Mouse (Mus musculus) frontal cortex, postnatal 10 days (tissue): ENCODE results near the gene Lmo7.
A peak's percentile ranks its signal among the peaks of the same experiment; 100 is the strongest.

Experiments used
- DNase-seq, 2 experiments: peaks; one replicate each; pipeline ENCODE4 v3.0.0; 2022; ENCODE audit warnings: low spot score in 2 of 2, mixed read lengths in 1 of 2

Gene Lmo7

GRCm38 (mm10) chr14:101878346-101879049, 148.7 kb downstream of the Lmo7 start:
- no peak for DNase-seq

DNA sequence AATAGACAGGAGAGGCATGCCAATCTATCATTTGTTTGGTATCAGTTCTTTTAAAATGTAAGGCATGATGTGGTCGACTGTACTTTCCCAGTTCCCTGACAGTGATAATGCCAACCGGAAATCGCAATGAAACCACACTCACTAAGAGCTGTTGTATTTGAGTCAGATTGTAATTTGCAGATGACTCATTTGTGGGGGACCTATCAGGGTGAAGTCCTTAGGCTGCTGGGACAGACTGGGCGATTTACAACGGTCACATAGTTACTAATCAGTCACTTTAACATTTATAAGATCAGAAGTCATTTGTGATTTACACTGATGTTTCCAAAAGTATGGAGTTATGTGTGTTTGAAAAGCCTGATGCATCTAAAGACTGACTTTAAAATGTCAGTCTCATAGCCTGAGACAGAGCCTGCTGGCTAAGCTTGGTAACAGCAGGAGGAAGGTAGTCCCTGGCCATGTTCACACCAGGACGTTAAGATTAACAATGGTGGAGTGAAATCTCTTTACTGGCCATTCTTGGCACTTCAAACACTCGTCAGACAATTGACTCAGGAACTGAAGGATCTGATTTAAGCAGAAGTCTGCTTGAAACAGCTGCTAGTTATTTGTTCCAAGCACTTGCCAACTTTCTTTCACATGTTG, 149.4 kb downstream of the Lmo7 start:
- DNase-seq = no peak

- DNase-seq = no peak
These were observed 153.2 kb downstream of the Lmo7 start for GRCm38 (mm10) chr14:101882966-101883365.

DNA sequence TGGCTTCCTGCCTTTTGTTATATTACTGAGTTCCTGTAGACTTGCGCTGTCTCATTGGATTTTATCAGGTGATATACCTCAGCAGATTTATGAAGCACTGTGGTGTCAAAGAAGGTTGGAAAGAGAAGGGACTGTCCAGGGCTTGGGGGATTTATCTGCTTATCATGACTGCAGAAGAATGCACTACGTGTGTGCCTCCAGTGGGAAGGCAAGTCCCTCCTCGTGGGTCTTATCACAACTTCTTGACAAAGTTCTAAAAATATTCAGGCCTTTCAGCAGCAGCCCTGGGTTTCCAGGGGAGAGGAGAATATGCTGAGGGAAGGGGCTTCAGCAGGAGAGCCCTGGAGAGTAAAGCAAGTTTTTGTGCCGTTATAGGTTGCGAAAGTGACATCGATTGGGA, 154.0 kb downstream of the Lmo7 start:
- DNase-seq = no peak

- DNase-seq = no peak
These were observed 156.6 kb downstream of the Lmo7 start for GRCm38 (mm10) chr14:101886320-101886719.

DNA sequence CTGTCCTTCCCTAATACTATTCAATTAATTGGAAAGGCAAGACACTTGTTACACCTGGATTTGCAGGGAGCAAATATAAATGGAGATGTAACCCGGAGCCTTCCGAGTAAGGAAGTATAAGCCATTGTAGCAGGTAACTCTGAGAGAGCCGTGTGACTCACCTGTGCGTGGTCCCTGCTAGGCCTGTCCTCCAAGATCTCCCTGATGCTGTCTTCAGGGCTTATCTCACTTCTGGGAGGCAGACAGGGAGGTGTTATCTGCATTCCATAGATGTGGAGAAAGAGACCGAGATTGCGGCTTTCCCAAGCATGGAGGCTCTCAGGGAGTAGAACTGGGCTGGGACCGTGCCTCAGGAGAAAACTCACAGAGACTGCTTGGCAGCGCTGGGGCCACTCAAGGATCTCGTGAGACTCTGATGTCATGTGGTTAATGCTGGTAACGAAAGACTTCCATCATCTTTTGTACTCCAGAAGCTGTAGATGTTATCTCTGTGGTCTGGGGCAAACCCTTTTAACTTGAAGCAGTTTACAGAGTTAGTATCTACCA, 162.2 kb downstream of the Lmo7 start:
- no peak for DNase-seq

- DNase-seq = no peak
These were observed 162.7 kb downstream of the Lmo7 start for GRCm38 (mm10) chr14:101892496-101892895.

DNA sequence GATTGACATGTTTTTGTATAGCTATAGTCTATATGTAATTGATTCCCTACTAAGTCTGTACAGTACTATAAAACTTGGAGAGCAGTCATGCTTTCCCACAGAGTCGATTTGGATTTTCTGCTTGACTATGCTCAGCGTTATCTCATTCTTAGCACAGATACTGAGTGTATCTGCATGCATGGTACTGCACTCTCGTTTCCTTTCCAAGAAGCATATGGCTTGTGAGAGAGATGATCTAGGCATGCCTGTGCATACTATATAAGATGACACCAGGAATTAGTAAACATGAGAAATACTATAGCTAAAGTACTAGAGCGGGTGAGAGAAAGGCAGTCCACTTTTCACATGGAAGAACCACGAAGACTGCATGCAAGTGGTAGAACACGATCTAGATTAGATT, 163.5 kb downstream of the Lmo7 start:
- DNase-seq = no peak

DNA sequence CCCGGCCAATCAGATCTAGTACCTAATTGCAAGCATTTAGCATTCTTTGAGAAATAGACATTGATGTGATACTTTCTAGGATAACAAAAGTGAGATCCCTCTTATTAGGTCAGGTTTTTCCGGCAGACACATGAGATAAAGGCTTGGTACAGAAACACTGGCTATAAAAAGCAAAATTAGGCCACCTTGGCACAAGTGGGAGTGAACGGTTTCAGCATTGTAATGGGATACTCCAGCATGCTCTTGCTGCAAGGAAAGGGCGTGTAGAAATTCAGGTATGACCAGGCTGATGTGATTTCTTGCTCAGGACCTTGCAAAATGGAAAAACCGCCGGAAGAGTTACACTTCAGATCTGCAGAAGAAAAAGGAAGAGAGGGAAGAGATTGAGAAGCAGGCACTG, 168.5 kb downstream of the Lmo7 start:
- DNase-seq = no peak

- no peak for DNase-seq
These were observed 171.7 kb downstream of the Lmo7 start for GRCm38 (mm10) chr14:101901496-101901895.

- no peak for DNase-seq
These were observed 172.2 kb downstream of the Lmo7 start for GRCm38 (mm10) chr14:101901976-101902375.

GRCm38 (mm10) chr14:101903722-101904121, 174.0 kb downstream of the Lmo7 start:
- DNase-seq = no peak

DNA sequence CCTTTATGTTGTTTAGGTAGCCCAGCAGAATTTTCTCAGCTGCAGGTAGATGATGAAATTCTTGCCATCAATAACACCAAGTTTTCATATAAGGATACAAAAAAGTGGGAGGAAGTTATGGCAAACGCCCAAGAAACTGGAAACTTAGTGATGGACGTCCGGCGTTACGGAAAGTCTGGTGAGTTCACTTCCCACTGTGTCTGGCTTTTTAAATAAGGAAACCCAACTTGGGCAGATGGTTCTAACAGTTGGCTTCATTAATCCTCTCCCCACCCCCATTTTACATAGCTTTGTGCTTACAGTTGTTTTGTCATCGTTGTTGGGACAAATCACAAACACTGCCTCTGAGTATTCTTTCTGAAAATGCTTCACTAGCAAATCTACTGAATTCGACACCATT, 182.2 kb downstream of the Lmo7 start:
- DNase-seq = no peak

GRCm38 (mm10) chr14:101912392-101912791, 182.6 kb downstream of the Lmo7 start:
- no peak for DNase-seq

DNA sequence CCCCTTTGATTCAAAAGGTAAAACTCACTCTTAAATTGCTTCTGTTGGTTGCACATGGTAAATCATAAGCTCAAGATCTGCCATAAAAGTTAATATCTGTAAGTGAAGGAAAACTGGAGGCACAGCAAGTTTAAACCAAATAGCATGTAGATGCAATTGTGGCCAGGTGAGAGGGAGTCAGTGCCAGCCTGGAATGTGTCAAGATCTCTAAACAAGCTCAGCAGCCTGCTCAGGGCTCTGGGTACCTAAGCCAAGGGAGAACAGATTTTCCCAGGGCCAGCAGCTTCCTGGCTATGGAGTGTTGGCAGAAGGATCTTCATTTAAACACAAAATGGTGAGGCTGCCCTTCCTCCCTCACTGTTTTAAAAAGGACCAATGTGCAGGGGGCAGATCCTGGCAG, 184.6 kb downstream of the Lmo7 start:
- no peak for DNase-seq

- no peak for DNase-seq
These were observed 186.1 kb downstream of the Lmo7 start for GRCm38 (mm10) chr14:101915867-101916266.

DNA sequence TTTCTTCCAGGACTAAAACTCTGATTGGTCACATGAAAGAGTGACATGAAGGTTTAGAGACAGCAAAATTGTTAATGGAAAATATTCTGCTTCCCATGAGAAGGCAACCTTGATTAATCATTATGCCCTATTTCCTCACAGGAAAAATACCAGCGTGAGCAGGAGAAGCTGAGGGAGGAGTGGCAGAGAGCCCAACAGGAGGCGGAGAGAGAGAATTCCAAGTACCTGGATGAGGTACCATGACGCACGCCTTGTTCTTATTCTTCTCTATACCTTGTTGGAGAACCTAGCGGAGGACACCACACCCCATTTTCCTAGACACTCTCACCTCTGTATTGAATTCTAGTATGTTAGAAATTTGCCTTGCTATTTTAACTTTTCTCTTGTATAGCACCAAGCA, 188.7 kb downstream of the Lmo7 start:
- DNase-seq = no peak

DNA sequence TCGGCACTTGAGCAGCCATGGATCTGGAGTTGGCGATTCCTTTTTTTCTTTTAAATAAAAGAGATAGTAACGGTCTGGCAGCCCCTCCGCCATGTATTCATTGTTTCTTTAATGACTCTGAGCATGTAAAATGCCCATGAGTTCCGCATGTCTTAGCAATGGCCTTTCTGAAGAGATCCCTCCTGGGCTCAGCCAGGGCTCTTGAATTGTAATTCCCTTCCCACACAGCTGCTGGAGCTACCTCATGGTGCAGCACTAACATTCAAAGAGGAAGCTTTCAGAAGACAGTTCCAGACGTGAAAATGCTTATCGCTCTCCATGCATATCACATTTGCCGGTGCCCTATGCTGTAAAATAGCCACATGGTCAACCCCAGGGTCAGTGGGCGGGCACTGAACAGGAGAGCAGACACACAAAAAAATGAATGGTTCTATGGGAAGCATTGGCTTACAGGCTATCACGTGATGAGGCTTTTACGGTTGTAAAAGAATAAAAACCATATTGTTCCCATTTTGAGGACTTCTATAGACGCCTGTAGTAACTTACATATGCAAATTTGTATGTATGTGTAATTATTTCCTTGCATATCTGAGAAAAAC, 198.0 kb downstream of the Lmo7 start:
- no peak for DNase-seq

DNA sequence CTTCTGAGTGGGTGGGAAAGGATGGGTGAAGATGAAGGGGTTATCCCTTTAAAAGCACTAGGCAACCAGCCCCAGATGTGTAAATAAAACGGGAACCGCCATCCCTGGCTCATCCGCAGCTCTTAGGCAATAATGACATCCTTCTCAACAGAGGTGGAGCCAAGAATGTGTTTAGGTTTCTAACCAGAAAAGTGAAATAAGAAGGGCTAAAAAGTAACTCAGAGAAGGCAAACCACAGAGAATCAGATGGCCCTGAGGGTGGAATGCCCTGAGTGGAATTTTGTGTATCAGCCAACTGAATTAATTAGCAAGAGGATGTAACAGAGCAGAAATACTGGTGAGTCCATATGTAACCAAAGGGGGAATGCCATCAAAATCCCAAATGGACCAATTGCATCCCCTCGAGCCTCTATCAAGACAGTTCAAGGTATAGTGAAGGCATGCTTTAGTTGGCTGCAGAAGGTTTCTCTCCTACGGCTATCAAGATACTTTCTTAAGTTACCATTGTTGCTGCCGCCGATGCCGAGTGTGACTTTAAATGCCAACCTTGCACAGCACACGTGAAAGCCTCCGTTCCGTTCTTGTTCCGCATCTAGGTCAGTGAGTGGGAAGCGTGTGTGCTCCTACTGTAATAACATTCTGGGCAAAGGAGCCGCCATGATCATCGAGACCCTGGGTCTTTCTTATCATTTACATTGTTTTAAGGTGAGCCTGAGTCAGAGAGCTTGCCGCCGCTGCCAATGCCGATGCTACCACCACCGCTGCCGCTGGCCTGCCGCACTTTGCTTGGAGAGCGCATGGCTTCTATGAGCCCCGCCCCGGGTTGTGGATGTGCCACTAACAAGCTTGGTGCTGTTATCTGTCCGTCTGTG, 201.1 kb downstream of the Lmo7 start:
- DNase-seq = peak in 1 of 2 experiments; percentile 14

- DNase-seq = no peak
These were observed 201.6 kb downstream of the Lmo7 start for GRCm38 (mm10) chr14:101931448-101931750.

- no peak for DNase-seq
These were observed 203.8 kb downstream of the Lmo7 start for GRCm38 (mm10) chr14:101933551-101933950.

DNA sequence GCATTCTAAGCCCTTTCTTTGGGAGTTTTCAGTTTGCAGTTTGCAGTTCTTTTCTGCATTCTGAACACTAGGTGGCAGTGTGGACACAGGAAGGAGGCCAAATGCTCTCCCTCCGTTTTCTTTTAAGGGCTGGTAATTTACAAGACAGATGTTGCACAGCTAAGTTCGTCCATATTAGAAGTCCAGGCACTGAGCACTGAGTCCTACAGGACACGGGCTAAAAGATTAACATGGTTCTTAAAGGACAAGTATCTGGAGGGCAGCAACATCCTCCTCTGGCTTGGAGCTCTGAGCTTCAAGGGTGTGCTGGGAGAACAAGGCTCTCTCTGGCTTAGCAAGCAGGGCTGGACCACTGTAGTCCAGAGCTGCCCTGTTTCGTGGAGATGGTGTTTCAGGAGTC, 213.2 kb downstream of the Lmo7 start:
- DNase-seq = peak in 1 of 2 experiments; percentile 26
